Comparison of ENCODE assay signal across 19 mouse cellular contexts in the genomic region with DNA sequence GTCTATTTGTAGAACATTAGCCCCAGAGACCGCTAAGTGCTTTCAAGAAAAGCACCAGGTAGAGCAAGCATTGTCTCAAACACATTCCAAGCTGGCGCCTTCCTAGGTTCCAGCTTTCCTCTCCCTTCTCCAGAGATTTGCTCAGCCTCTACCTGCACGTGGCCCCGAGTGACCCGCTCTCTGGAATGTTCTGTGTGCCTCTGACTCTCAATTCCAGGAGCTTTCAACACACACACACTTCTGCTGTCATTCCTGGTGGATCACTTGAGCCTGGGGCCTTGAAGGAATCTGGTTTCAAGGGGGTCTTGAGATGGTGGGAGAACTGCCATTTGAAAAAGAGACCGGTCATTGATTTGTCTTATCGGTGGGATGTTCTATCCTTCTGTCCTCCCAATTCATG. TPM values are rescaled to one million over a fixed set of nuclear protein-coding genes. Genes with fewer than 3 reads are reported as not detected.
DNase-seq lines count a peak whose midpoint lies in the region; ATAC-seq and TF ChIP-seq lines count a peak whose summit lies in the region.
"Had no signal": no experiment of that assay in that cellular context is flagged by ENCODE, and none has a peak within 500 bp of the region (broad histone marks: within the 10 kb centered on the region; RNA-seq: fewer than 3 reads in every experiment).

No protein-coding gene starts in this region.

- DNase-seq in gastrocnemius, adult 2 months: no peak
- no peak for DNase-seq in gastrocnemius, adult 8-10 months (ENCODE audit: low spot score in 2 of 2)
- DNase-seq in heart, adult 18-20 months: no peak
- DNase-seq in kidney, postnatal 10 days: no peak
- no peak for DNase-seq in left cerebral cortex, adult 2 months (ENCODE audit: extremely low spot score in 1 of 2, low spot score in 2 of 2)
- DNase-seq: B cell, adult 2 months; cerebellum, adult 2 months; cerebellum, postnatal 10 days; gastrocnemius, postnatal 14 days had no signal

- H3K9me3 ChIP-seq in heart, embryonic 12.5 days (replicated peaks): peaks cover 21% of the 10 kb centered on the region
- no peaks in the 10 kb centered on the region; the same call in 1 of the 2 replicates for H3K9me3 ChIP-seq in kidney, embryonic 15.5 days (replicated peaks)
- no peaks in the 10 kb centered on the region; the same call in 1 of the 2 replicates for H3K9me3 ChIP-seq in heart, embryonic 16.5 days (replicated peaks; ENCODE audit: control insufficient read depth, low read length)
- H3K9me3 ChIP-seq: embryonic facial prominence, embryonic 10.5 days; hindbrain, embryonic 10.5 days; intestine, embryonic 15.5 days had no signal

- no peak for ATAC-seq in heart, embryonic 12.5 days (ENCODE audit: insufficient number of reproducible peaks, low FRiP score)
- no peak for ATAC-seq in kidney, embryonic 15.5 days (replicated peaks; ENCODE audit: low FRiP score)
- ATAC-seq in heart, embryonic 16.5 days (replicated peaks; ENCODE audit: extremely low read depth, insufficient read depth, low FRiP score): no peak
- ATAC-seq: CD4-positive, CD25-positive, alpha-beta regulatory T cell, adult 4 months; forebrain, embryonic 14.5 days had no signal

- no peak for TF ChIP-seq CTCF in gastrocnemius, adult 2 months (IDR thresholded peaks at IDR 0.05)
- TF ChIP-seq CTCF in left cerebral cortex, adult 2 months (IDR thresholded peaks at IDR 0.05): no peak

- WGBS in heart, embryonic 12.5 days: 60% methylated on average over 7 of the region's 7 CpGs
- 85% methylated on average over 7 of the region's 7 CpGs for WGBS in kidney, embryonic 15.5 days
- WGBS in heart, embryonic 16.5 days: 47% methylated on average over 7 of the region's 7 CpGs

- H3K4me3 ChIP-seq in gastrocnemius, adult 2 months: no peak overlapping the region
- H3K4me3 ChIP-seq in heart, embryonic 12.5 days: no peak overlapping the region
- H3K4me3 ChIP-seq in kidney, embryonic 15.5 days (replicated peaks): no peak overlapping the region
- no peak overlapping the region for H3K4me3 ChIP-seq in heart, embryonic 16.5 days (ENCODE audit: low read length)
- no peak overlapping the region for H3K4me3 ChIP-seq in left cerebral cortex, adult 2 months
- H3K4me3 ChIP-seq: hindbrain, embryonic 10.5 days had no signal

- peak overlapping the region; percentile 87 for H3K27ac ChIP-seq in gastrocnemius, adult 2 months
- H3K27ac ChIP-seq in heart, embryonic 12.5 days (ENCODE audit: poor library complexity, severe bottlenecking): peak overlapping the region; percentile 92
- H3K27ac ChIP-seq in kidney, embryonic 15.5 days: peak overlapping the region; percentile 41; the same call in 1 of the 2 replicates
- H3K27ac ChIP-seq in heart, embryonic 16.5 days (ENCODE audit: low read length): peak overlapping the region; percentile 93
- H3K27ac ChIP-seq in left cerebral cortex, adult 2 months: no peak overlapping the region
- H3K27ac ChIP-seq: hindbrain, embryonic 10.5 days; hindbrain, embryonic 14.5 days; intestine, embryonic 15.5 days had no signal

- H3K4me1 ChIP-seq in heart, embryonic 12.5 days (replicated peaks): peaks cover 34% of the 10 kb centered on the region
- H3K4me1 ChIP-seq in kidney, embryonic 15.5 days: peaks cover 15% of the 10 kb centered on the region
- H3K4me1 ChIP-seq in heart, embryonic 16.5 days (ENCODE audit: control insufficient read depth, insufficient read depth, low read length): peaks cover 26% of the 10 kb centered on the region

- no peak overlapping the region for H3K9ac ChIP-seq in heart, embryonic 12.5 days
- H3K9ac ChIP-seq in kidney, embryonic 15.5 days: no peak overlapping the region
- H3K9ac ChIP-seq in heart, embryonic 16.5 days (ENCODE audit: low read length): peak overlapping the region; percentile 41; the same call in 1 of the 2 replicates
- H3K9ac ChIP-seq: hindbrain, embryonic 14.5 days had no signal

- peak overlapping the region; percentile 62 for H3K4me2 ChIP-seq in heart, embryonic 12.5 days
- H3K4me2 ChIP-seq in kidney, embryonic 15.5 days: 0 out of 2 replicates have a peak overlapping the region, but pooled peaks have one; percentile 56
- H3K4me2 ChIP-seq in heart, embryonic 16.5 days (ENCODE audit: low read depth, low read length): peak overlapping the region; percentile 67

- H3K36me3 ChIP-seq in heart, embryonic 12.5 days: no peaks in the 10 kb centered on the region
- H3K36me3 ChIP-seq in kidney, embryonic 15.5 days: no peaks in the 10 kb centered on the region
- no peaks in the 10 kb centered on the region for H3K36me3 ChIP-seq in heart, embryonic 16.5 days (ENCODE audit: control insufficient read depth, insufficient read depth)
- H3K36me3 ChIP-seq: embryonic facial prominence, embryonic 10.5 days; G1E; hindbrain, embryonic 10.5 days; intestine, embryonic 15.5 days had no signal

- H3K27me3 ChIP-seq in heart, embryonic 12.5 days (replicated peaks): no peaks in the 10 kb centered on the region
- H3K27me3 ChIP-seq in kidney, embryonic 15.5 days: no peaks in the 10 kb centered on the region
- H3K27me3 ChIP-seq in heart, embryonic 16.5 days (ENCODE audit: control insufficient read depth, insufficient read depth, low read length): no peaks in the 10 kb centered on the region
- H3K27me3 ChIP-seq: intestine, embryonic 15.5 days had no signal

- intact Hi-C loops in gastrocnemius, adult 2 months (cut with DNase I): no loop called here
- intact Hi-C loops in left cerebral cortex, adult 2 months (cut with DNase I): loop anchor here (5.0 kb wide), 1 partner anchor 239 kb away; no protein-coding TSS in a partner anchor

RNA-seq across cellular contexts. Expression of gene Wipi1, which starts 11.5 kb away (rescaled TPM):
- 10 to 100 TPM; 53.0 to 60.8 TPM for total RNA-seq in gastrocnemius, adult 2 months (2021)
- 10 to 100 TPM; 47.2 to 68.4 (median 59.2) TPM for total RNA-seq in gastrocnemius, adult 8-10 months (2022)
- polyA plus RNA-seq in heart, embryonic 12.5 days (2016; fragmentation: Nextera tagmentation; extraction: Ambion mirVana): 49.9 and 51.3 TPM in 2 replicates
- 100 to 1,000 TPM; 100 to 107 TPM for total RNA-seq in heart, adult 18-20 months (2021)
- polyA plus RNA-seq in kidney, embryonic 15.5 days (2015; fragmentation: Nextera tagmentation; extraction: Ambion mirVana): 35.0 and 35.5 TPM in 2 replicates
- 51.6 and 55.3 TPM in 2 replicates for polyA plus RNA-seq in heart, embryonic 16.5 days (2015; fragmentation: Nextera tagmentation; extraction: Ambion mirVana)
- 10 to 100 TPM; 18.6 to 19.2 TPM for total RNA-seq in left cerebral cortex, adult 2 months (2021)
- polyA plus RNA-seq: CD4-positive, CD25-positive, alpha-beta regulatory T cell, adult 4 months had no signal

RNA-seq across cellular contexts. Expression of gene Prkar1a, which starts 26.0 kb away (rescaled TPM):
- 100 to 1,000 TPM in 1 of 2 experiments, 10 to 100 TPM in 1; 98.9 to 117 TPM for total RNA-seq in gastrocnemius, adult 2 months (2021)
- 100 to 1,000 TPM in 2 of 4 experiments, 10 to 100 TPM in 2; 98.3 to 106 (median 101) TPM for total RNA-seq in gastrocnemius, adult 8-10 months (2022)
- polyA plus RNA-seq in heart, embryonic 12.5 days (2016; fragmentation: Nextera tagmentation; extraction: Ambion mirVana): 507 and 511 TPM in 2 replicates
- total RNA-seq in heart, adult 18-20 months (2021): 100 to 1,000 TPM; 371 to 461 TPM
- 354 and 359 TPM in 2 replicates for polyA plus RNA-seq in kidney, embryonic 15.5 days (2015; fragmentation: Nextera tagmentation; extraction: Ambion mirVana)
- 455 and 485 TPM in 2 replicates for polyA plus RNA-seq in heart, embryonic 16.5 days (2015; fragmentation: Nextera tagmentation; extraction: Ambion mirVana)
- 100 to 1,000 TPM; 572 to 615 TPM for total RNA-seq in left cerebral cortex, adult 2 months (2021)
